Mouse (Mus musculus): ENCODE results near the gene Efna2. TPM values are rescaled to one million over a fixed set of nuclear protein-coding genes. Genes with fewer than 3 reads are reported as not detected.

Efna2 gene
- polyA plus RNA-seq, 1 experiment from 2014 or later: 33.6 TPM

DNA sequence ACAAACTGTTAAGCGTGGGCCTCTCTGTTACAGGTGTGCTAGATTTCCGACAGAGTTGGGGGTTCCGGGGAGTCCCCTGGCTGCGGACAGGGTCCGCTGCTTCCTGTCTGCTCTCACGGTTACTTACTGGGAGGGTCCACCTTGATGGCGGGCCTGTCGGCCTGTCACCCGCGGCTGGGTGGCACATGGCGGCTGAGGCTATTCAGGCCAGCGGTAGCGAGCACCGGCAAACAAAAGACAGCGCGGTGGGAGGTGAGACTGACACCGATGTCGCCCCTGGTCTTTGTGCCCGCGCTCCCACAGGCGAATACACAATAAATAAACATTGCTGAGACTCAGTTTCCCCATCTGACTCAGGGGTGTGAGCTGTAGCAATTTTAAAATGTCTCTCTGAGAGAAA is 10.7 kb downstream of the Efna2 start:
- H3K9me3 ChIP-seq: no peaks in the 10 kb centered on the region
- peak overlapping the region; percentile 57 for H3K9ac ChIP-seq
- H3K36me3 ChIP-seq: peaks cover 9% of the 10 kb centered on the region; the same call in 1 of the 2 replicates
- H3K4me2 ChIP-seq: peak overlapping the region; percentile 74
- no peak for ATAC-seq (ENCODE audit: low FRiP score, low read depth)
- peaks cover 18% of the 10 kb centered on the region for H3K4me1 ChIP-seq (replicated peaks)
- WGBS: 9% methylated on average over 21 of the region's 21 CpGs
- H3K27me3 ChIP-seq: no peaks in the 10 kb centered on the region; the same call in 1 of the 2 replicates
- H3K4me3 ChIP-seq: peak overlapping the region; percentile 38
- H3K27ac ChIP-seq (replicated peaks): peak overlapping the region; percentile 82

GRCm38 (mm10) chr10:80190491-80191051 is 11.3 kb downstream of the Efna2 start:
- peak overlapping the region; percentile 38 for H3K4me3 ChIP-seq
- peak overlapping the region; percentile 57 for H3K9ac ChIP-seq
- WGBS: under 1% methylated on average over 44 of the region's 48 CpGs
- ATAC-seq (ENCODE audit: low FRiP score, low read depth): peak; percentile 39; the same call in 1 of the 2 replicates
- peaks cover 9% of the 10 kb centered on the region; the same call in 1 of the 2 replicates for H3K36me3 ChIP-seq
- peak overlapping the region; percentile 82 for H3K27ac ChIP-seq (replicated peaks)
- H3K27me3 ChIP-seq: no peaks in the 10 kb centered on the region; the same call in 1 of the 2 replicates
- H3K4me1 ChIP-seq (replicated peaks): peaks cover 18% of the 10 kb centered on the region
- H3K4me2 ChIP-seq: peak overlapping the region; percentile 74
- no peaks in the 10 kb centered on the region for H3K9me3 ChIP-seq

GRCm38 (mm10) chr10:80193976-80194375 is 14.7 kb downstream of the Efna2 start:
- Histone ChIP-seq H3K4me3 (no peak overlapping the region), H3K27ac (replicated peaks) (no peak overlapping the region), H3K36me3 (0 out of 2 replicates have a peak, but pooled peaks cover 2% of the 10 kb centered on the region), H3K4me1 (replicated peaks) (peaks cover 18% of the 10 kb centered on the region), H3K9me3 (no peaks in the 10 kb centered on the region), H3K4me2 (no peak overlapping the region), H3K27me3 (no peaks in the 10 kb centered on the region), H3K9ac (no peak overlapping the region)
- WGBS: 75% methylated on average over 6 of the region's 6 CpGs
- ATAC-seq (ENCODE audit: low FRiP score, low read depth): no peak

DNA sequence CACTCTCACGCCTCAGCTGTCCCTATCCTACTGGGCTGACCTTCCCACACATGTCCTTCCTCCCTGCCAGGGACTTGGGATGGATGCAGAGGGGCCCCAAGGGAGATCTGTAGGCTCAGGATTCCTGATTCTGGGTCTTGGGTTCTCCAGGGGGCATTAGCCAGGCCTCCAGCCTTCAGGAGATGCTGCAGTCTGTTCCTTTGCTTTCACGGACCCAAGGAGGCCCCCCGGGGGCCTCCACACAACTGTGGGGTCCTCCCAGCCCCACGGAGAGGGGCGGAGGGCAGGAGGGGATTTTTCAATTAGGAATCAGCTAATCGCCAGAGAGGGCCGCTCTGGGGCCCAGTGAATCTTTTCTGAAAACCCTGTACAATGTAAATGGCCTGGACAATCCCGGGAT is 15.2 kb downstream of the Efna2 start:
- no peak overlapping the region for H3K27ac ChIP-seq (replicated peaks)
- H3K9me3 ChIP-seq: no peaks in the 10 kb centered on the region
- peaks cover 15% of the 10 kb centered on the region for H3K4me1 ChIP-seq (replicated peaks)
- WGBS: 43% methylated on average over 8 of the region's 8 CpGs
- ATAC-seq (ENCODE audit: low FRiP score, low read depth): no peak
- no peaks in the 10 kb centered on the region for H3K36me3 ChIP-seq
- H3K9ac ChIP-seq: no peak overlapping the region
- no peak overlapping the region for H3K4me2 ChIP-seq
- no peaks in the 10 kb centered on the region for H3K27me3 ChIP-seq
- no peak overlapping the region for H3K4me3 ChIP-seq

DNA sequence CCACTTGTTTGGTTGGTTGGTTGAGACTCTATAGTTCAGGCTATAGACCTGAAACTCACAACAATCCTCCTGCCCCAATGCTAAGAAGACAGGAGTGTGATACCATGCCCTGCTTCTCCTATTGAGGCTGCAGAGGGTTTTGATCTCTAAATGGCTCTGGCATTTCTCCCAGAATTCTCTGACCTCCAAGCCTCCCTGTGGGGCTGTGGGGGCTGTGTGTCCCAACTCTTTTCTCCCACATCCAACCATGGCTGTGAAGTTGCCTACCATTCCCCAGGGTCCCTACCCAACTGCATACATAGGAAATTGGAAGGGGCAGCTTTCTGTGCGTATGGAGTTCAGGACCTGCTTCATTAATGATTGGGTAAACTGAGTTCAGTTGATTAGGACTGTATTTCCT is 16.9 kb downstream of the Efna2 start:
- no peaks in the 10 kb centered on the region for H3K27me3 ChIP-seq
- no peaks in the 10 kb centered on the region for H3K36me3 ChIP-seq
- no peak overlapping the region for H3K4me3 ChIP-seq
- 68% methylated on average over 1 of the region's 1 CpGs for WGBS
- H3K27ac ChIP-seq (replicated peaks): no peak overlapping the region
- no peaks in the 10 kb centered on the region for H3K9me3 ChIP-seq
- no peaks in the 10 kb centered on the region for H3K4me1 ChIP-seq (replicated peaks)
- ATAC-seq (ENCODE audit: low FRiP score, low read depth): no peak
- no peak overlapping the region for H3K9ac ChIP-seq
- H3K4me2 ChIP-seq: no peak overlapping the region

GRCm38 (mm10) chr10:80196778-80197581 is 17.7 kb downstream of the Efna2 start:
- WGBS: 47% methylated on average over 33 of the region's 33 CpGs
- Histone ChIP-seq H3K36me3 (no peaks in the 10 kb centered on the region), H3K27ac (replicated peaks) (no peak overlapping the region), H3K27me3 (no peaks in the 10 kb centered on the region), H3K4me1 (replicated peaks) (no peaks in the 10 kb centered on the region), H3K9me3 (no peaks in the 10 kb centered on the region), H3K4me2 (no peak overlapping the region), H3K4me3 (no peak overlapping the region), H3K9ac (no peak overlapping the region)
- ATAC-seq (ENCODE audit: low FRiP score, low read depth): no peak

DNA sequence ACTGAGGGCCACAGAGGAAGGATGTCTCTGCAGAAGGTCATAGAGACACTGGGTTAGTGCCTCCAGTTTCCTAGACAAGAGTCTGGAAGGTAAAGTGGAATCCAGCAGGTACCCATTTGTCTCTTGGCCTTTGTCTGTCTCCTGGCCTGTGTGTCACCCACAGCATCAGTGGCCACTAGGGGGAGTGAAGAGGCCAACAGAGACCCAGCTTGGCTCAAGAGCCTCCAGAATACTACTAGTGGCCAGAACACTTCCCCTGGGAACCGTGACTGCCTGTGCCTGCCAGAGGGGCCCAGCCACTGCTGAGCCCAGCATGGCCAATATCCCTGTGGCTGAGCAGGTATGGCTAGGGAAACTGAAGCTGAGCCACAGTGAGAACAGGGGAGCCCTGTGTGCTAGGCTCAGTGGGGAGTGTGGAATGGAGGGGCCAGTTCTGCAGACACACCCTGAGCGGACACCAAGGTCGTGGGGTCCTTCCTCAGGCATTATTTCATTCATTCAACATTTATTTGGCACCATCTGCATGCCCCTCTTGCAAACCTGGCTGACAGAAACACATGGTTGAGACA is 20.2 kb downstream of the Efna2 start:
- no peak overlapping the region for H3K27ac ChIP-seq (replicated peaks)
- no peaks in the 10 kb centered on the region for H3K4me1 ChIP-seq (replicated peaks)
- ATAC-seq (ENCODE audit: low FRiP score, low read depth): peak; percentile 55; the same call in 1 of the 2 replicates
- H3K27me3 ChIP-seq: no peaks in the 10 kb centered on the region
- H3K4me3 ChIP-seq: no peak overlapping the region
- no peak overlapping the region for H3K9ac ChIP-seq
- H3K36me3 ChIP-seq: no peaks in the 10 kb centered on the region
- 56% methylated on average over 3 of the region's 3 CpGs for WGBS
- no peak overlapping the region for H3K4me2 ChIP-seq
- H3K9me3 ChIP-seq: no peaks in the 10 kb centered on the region

DNA sequence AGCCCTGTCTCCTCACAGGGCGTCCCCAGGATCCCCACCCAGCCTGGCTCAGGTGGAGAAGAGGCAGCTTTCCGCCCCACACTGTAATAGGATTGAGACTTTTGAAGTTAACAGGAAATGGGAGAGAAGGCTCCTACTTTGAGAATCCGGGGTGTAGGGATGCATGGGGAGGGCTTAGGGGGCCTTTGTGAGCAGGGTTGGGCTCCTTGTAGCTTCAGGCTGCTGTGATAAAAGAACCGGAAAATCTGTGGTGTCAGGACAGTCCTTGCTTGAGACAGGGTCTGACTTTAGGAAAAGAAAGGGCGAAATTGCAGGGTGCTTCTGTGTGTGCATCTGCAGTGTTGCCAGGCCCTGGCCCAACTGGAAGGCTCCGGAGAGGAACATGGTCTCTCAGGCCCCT is 21.2 kb downstream of the Efna2 start:
- no peaks in the 10 kb centered on the region for H3K4me1 ChIP-seq (replicated peaks)
- H3K4me2 ChIP-seq: no peak overlapping the region
- no peak overlapping the region for H3K4me3 ChIP-seq
- H3K27me3 ChIP-seq: no peaks in the 10 kb centered on the region
- no peaks in the 10 kb centered on the region for H3K9me3 ChIP-seq
- no peak overlapping the region for H3K9ac ChIP-seq
- no peaks in the 10 kb centered on the region for H3K36me3 ChIP-seq
- H3K27ac ChIP-seq (replicated peaks): no peak overlapping the region
- ATAC-seq (ENCODE audit: low FRiP score, low read depth): no peak
- WGBS: 68% methylated on average over 6 of the region's 6 CpGs

- ATAC-seq (ENCODE audit: low FRiP score, low read depth): no peak
These were observed 24.8 kb downstream of the Efna2 start for GRCm38 (mm10) chr10:80204055-80204454.

DNA sequence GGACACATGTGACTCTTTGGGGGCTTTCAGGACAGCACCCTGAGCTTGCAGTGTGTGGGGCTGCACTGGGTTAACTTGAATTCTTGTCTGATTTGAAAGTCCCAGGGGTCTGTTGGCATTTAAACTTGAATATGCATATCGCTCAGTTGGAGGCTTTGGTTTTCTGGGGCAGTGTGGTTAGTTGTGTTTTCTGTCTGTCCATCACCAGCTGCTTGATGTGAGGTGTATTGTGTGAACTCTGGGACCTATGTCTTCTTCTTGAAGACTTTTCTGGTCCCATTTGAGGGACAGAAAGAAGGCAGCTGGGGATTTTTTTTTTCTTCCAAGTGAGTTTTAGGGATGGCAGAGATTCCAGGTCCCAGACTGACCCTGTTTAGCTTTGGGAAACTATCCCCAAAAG is 27.9 kb downstream of the Efna2 start:
- ATAC-seq (ENCODE audit: low FRiP score, low read depth): no peak
- no peak overlapping the region for H3K4me2 ChIP-seq

More at GRCm38 (mm10) chr10:80204055-80204454, 24.8 kb downstream of the Efna2 start:
- Histone ChIP-seq H3K36me3 (no peaks in the 10 kb centered on the region), H3K4me2 (no peak overlapping the region), H3K9ac (no peak overlapping the region), H3K4me1 (replicated peaks) (peaks cover 9% of the 10 kb centered on the region), H3K27me3 (no peaks in the 10 kb centered on the region), H3K27ac (replicated peaks) (no peak overlapping the region), H3K9me3 (no peaks in the 10 kb centered on the region), H3K4me3 (no peak overlapping the region)
- 6% methylated on average over 7 of the region's 7 CpGs for WGBS

GRCm38 (mm10) chr10:80207676-80208075 is 28.4 kb downstream of the Efna2 start:
- Histone ChIP-seq H3K4me1 (replicated peaks) (peaks cover 11% of the 10 kb centered on the region), H3K9ac (no peak overlapping the region), H3K9me3 (no peaks in the 10 kb centered on the region), H3K27me3 (no peaks in the 10 kb centered on the region), H3K4me3 (no peak overlapping the region), H3K36me3 (no peaks in the 10 kb centered on the region), H3K27ac (replicated peaks) (no peak overlapping the region), H3K4me2 (no peak overlapping the region)
- 29% methylated on average over 10 of the region's 10 CpGs for WGBS
- ATAC-seq (ENCODE audit: low FRiP score, low read depth): no peak

More for the DNA sequence above, 27.9 kb downstream of the Efna2 start:
- 33% methylated on average over 1 of the region's 1 CpGs for WGBS
- H3K9ac ChIP-seq: no peak overlapping the region
- H3K4me1 ChIP-seq (replicated peaks): peaks cover 11% of the 10 kb centered on the region
- no peak overlapping the region for H3K27ac ChIP-seq (replicated peaks)
- H3K36me3 ChIP-seq: no peaks in the 10 kb centered on the region
- H3K9me3 ChIP-seq: no peaks in the 10 kb centered on the region
- H3K27me3 ChIP-seq: no peaks in the 10 kb centered on the region
- no peak overlapping the region for H3K4me3 ChIP-seq

DNA sequence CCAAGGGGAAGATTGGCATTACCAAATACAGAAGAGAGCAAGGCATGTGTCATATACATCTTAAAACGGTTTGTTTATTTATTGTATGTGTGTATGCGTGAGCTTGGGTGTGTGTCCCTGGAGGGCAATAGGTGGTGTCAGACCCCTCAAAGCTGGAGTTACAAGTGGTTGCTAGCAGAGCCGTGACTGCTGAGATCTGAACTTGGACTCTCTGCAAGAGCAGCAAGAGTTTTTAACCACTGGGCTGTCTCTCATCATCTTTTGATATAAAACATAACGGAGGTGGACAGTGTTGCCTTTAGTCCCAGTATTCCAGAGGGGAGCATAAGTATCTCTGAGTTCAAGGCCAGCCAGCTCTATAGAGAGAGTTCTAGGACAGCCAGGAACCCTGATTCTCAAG is 29.0 kb downstream of the Efna2 start:
- H3K4me2 ChIP-seq: peak overlapping the region; percentile 32; the same call in 1 of the 2 replicates
- H3K27me3 ChIP-seq: no peaks in the 10 kb centered on the region
- H3K9me3 ChIP-seq: no peaks in the 10 kb centered on the region
- H3K4me3 ChIP-seq: no peak overlapping the region
- ATAC-seq (ENCODE audit: low FRiP score, low read depth): no peak
- H3K9ac ChIP-seq: no peak overlapping the region
- no peak overlapping the region for H3K27ac ChIP-seq (replicated peaks)
- H3K4me1 ChIP-seq (replicated peaks): peaks cover 11% of the 10 kb centered on the region
- H3K36me3 ChIP-seq: no peaks in the 10 kb centered on the region
- WGBS: 61% methylated on average over 4 of the region's 4 CpGs

All from hindbrain, embryonic 15.5 days (tissue).